Mouse (Mus musculus) cortical plate, adult 2 months (tissue): Measurements from ENCODE around the gene Crocc. TPM values are rescaled to one million over a fixed set of nuclear protein-coding genes. Genes with fewer than 3 reads are reported as not detected.
A peak's percentile ranks its signal among the peaks of the same experiment; 100 is the strongest.

Experiments used
- H3K27ac ChIP-seq: fragments of 200-500 bp; 2 replicates; pipeline ENCODE4 v1.5.1; 2012; ENCODE audit warnings: low read length, control low read depth, inconsistent platforms; ENCODE audit not compliant: insufficient read depth
- H3K4me1 ChIP-seq: fragments of 200-500 bp; 2 replicates; pipeline ENCODE4 v1.6.1; 2011; ENCODE audit warnings: low read length; ENCODE audit not compliant: control insufficient read depth, insufficient read depth
- H3K4me3 ChIP-seq: fragments of 200-500 bp; 2 replicates; pipeline ENCODE4 v1.5.1; 2011; ENCODE audit warnings: mild to moderate bottlenecking, low read length, control low read depth; ENCODE audit not compliant: insufficient read depth
- CTCF ChIP-seq: fragments of 200-500 bp; IDR thresholded peaks from 2 replicates; pipeline ENCODE4 v1.5.1; 2011; ENCODE audit warnings: mild to moderate bottlenecking, control low read depth, low read length; ENCODE audit not compliant: insufficient read depth; ENCODE audit errors: extremely low read depth
- POLR2A ChIP-seq: fragments of 200-500 bp; IDR thresholded peaks from 2 replicates; pipeline ENCODE4 v1.6.1; 2011; ENCODE audit warnings: mild to moderate bottlenecking, low read length, control low read depth; ENCODE audit not compliant: insufficient read depth; ENCODE audit errors: extremely low read depth
- polyA plus RNA-seq: library from polyadenylated mRNA; depleted of rRNA; stranded (reverse); fragments of >200 nt; gene quantifications from 2 replicates; pipeline ENCODE4 v1.2.3, GENCODE M21; 2012

Crocc gene
- polyA plus RNA-seq, 1 experiment, result 85.8 TPM

DNA sequence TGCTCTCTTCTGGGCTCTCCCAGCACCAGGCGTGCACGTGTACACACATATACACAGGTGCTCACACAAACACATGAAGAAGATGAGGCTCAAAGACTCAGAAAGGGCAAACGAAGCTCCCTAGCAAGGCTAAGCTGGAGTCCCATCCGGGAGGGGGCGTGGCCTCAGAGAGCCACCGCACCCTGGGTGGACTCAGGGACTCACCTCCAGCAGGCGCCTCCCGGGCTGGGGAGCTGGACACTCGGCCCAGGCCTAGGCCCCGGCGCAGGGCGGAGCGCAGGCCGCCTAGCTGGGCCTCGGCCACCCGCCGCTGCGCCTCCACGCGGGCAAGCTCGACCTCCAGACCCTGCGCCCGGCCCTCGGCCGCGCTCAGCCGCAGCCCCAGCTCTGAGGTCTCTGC, 35.4 kb downstream of the Crocc start:
- Histone ChIP-seq H3K4me1 (peaks cover 9% of the 10 kb centered on the region), H3K27ac (no peak overlapping the region), H3K4me3 (no peak overlapping the region)
- TF ChIP-seq POLR2A (no peak), CTCF (no peak)

DNA sequence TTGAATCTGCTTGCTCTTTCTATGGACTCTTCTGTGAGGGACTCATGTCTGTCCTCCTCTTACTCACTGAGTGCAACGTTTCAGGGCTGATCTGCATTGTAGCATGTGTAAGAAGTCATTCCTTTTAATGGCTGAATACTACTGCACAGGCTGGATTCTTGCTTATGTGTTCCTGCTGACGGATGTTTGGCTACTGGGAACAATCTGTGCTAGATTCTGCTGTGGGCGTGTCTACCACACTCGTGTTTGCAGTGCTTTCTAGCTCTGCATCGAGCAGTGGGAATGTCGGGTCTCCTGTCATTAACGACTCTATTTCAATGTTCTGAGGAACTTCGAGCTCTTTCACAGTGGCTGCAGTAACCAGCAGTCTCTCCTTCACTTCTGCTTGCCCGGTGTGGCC, 36.3 kb downstream of the Crocc start:
- H3K27ac ChIP-seq, result no peak overlapping the region
- TF ChIP-seq CTCF, result no peak
- no peak for TF ChIP-seq POLR2A
- peaks cover 9% of the 10 kb centered on the region for H3K4me1 ChIP-seq
- no peak overlapping the region for H3K4me3 ChIP-seq

- no peak overlapping the region for H3K4me3 ChIP-seq
- TF ChIP-seq POLR2A, result no peak
- TF ChIP-seq CTCF, result no peak
- H3K4me1 ChIP-seq, result peaks cover 9% of the 10 kb centered on the region
- no peak overlapping the region for H3K27ac ChIP-seq
These were observed 38.8 kb downstream of the Crocc start for GRCm38 (mm10) chr4:141021614-141021929.

DNA sequence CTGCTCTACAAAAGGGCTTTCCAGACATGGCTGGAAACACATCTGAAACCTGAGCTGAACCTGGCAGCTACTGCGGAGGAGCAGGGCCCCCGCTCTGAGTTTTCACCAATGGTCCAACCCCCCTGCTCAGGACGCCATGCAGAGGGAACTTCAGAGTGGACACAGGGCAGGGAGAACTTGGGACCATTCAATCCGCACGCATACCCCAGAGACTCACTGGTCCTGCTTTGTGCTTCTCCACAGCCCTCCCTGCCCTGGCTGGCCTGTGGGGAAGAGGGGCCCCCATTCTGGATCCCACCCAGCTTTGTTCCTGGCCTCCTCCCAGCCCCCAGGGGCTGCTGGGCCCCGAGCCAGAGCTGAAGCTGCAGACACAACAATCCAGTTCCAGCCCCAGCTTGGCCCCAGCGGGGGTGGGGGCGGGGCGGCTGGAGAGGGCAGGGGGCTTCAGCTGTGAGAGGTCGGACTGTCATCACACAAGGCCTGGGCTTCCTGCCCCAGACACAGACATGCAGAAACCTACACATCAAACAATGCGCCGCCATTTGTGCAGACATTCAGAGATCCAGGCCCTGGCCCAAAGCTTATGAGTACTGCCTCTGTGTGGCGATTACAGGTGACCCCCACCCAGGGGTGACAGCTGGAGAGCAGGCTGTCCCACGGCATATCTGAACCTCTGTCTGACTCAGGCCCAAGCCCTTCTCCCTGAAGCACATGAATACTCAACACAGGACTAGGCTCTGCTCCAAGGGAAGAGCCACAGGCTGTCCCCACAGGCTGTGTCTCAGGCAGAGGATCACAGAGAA, 39.3 kb downstream of the Crocc start:
- Histone ChIP-seq H3K4me3 (no peak overlapping the region), H3K27ac (no peak overlapping the region), H3K4me1 (peaks cover 10% of the 10 kb centered on the region)
- TF ChIP-seq CTCF (no peak), POLR2A (no peak)

- Histone ChIP-seq H3K27ac (no peak overlapping the region), H3K4me3 (no peak overlapping the region), H3K4me1 (peaks cover 10% of the 10 kb centered on the region)
- TF ChIP-seq CTCF, result no peak
- TF ChIP-seq POLR2A, result no peak
These were observed 40.1 kb downstream of the Crocc start for GRCm38 (mm10) chr4:141020220-141020619.

DNA sequence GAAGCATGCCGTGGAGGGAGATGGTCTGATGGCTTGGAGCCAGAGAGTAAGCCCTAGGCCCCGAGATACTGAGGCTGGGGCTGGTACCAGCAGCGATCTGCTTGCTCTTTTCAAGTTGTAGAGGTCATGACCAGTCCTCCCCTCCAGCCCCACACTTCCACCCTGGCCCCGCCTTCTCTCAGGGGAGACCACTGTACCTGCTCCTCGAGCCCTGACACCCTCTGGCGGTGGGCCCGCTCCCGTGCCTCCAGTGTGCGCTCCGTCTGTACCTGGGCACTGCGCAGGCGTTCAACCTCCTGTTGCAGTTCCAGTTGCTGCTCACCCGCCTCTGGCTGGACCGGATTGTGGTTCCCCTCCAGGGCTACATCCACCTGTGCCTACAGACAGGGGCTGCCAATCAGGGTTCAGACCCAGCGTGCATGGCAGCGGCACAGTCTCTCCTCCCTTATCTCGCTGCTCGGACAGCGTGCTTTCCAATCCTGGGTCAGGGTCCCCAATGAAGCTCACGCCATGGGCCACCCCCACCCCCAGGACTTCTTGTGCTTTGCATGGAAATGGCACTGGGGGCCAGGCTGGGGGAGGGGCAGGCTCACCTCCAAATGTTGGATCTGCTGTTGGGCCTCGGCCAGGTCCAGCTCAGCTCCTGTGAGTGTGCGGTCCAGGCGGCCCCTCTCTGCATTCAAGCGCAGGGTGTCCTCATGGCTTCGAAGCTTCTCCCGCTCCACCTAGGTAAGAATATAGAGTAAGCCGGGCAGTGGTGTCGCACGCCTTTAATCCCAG, 42.5 kb downstream of the Crocc start:
- no peak overlapping the region for H3K4me3 ChIP-seq
- 0 out of 2 replicates have a peak, but pooled peaks cover 2% of the 10 kb centered on the region for H3K4me1 ChIP-seq
- H3K27ac ChIP-seq, result no peak overlapping the region
- TF ChIP-seq POLR2A (no peak), CTCF (no peak)

DNA sequence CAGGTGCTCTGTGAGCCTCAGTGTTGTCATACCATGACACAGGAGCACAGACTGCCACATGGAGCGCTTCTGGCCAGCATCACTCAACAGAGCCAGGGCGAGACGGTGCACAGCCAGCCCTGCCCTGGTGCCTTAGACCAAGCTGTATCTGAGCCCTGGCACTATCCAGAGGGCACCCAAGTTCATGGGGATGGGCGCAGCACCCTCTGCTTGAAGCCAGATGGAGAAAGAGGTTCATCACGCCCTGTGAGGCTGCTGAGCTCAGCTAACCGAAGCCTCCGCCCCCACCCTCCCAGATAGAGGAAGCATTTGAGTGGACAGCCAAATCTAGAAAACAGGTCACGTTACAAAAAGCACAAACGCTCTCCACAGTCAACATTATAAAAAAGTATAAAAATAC, 44.0 kb downstream of the Crocc start:
- peaks cover 7% of the 10 kb centered on the region; the same call in 1 of the 2 replicates for H3K4me1 ChIP-seq
- no peak for TF ChIP-seq POLR2A
- no peak for TF ChIP-seq CTCF
- H3K27ac ChIP-seq, result peak overlapping the region; percentile 49
- H3K4me3 ChIP-seq, result no peak overlapping the region

- no peak overlapping the region for H3K4me3 ChIP-seq
- peaks cover 7% of the 10 kb centered on the region; the same call in 1 of the 2 replicates for H3K4me1 ChIP-seq
- TF ChIP-seq CTCF (no peak), POLR2A (no peak)
- no peak overlapping the region for H3K27ac ChIP-seq
These were observed 45.0 kb downstream of the Crocc start for GRCm38 (mm10) chr4:141015356-141015755.

DNA sequence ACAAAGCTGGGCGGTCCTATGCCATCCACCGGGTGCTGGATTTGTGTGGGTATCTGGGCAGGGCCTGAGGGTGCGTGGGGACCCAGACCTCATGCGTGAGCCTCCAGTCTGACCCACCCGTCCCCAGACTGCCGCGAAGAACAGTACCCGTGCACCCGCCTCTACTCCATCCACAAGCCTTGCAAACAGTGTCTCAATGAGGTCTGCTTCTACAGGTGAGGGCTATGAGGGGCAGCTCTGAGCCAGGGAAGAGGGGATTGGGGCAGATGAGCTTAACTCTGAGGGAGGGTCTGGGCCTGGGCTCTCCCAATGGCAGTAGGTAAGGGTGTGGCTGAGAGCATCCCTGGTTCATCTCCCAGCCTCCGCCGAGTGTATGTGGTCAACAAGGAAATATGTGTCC, 45.5 kb downstream of the Crocc start:
- TF ChIP-seq CTCF, result no peak
- no peak for TF ChIP-seq POLR2A
- peaks cover 9% of the 10 kb centered on the region; the same call in 1 of the 2 replicates for H3K4me1 ChIP-seq
- H3K4me3 ChIP-seq, result no peak overlapping the region
- no peak overlapping the region for H3K27ac ChIP-seq
